Mouse (Mus musculus): Measurements from ENCODE around the gene Gm11077. TPM values are rescaled to one million over a fixed set of nuclear protein-coding genes. Genes with fewer than 3 reads are reported as not detected.

Gene Gm11077
- not detected in 2 replicates for polyA plus RNA-seq (2015; fragmentation: Nextera tagmentation; extraction: Ambion mirVana)

DNA sequence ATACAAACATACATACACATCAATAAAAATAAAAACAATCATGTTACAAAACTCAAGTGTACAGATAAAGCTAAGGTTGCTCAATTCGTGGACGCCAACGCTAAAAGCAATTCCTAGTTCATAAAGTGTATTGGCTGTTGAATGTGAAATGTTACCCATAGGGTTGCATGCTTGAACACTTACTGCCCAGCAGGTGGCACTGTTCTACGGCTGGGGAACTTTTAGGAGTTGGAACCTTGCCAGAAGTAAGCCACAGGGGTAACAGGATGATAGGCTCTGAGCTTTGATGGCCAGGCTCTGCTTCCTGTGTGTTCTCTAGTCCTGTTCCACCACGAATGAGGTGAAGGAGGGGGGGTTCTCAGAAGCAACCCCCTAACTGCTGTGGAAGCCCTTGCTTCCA, at the start of gene Gm11077:
Gene Gm11077 (plus strand): TSS at position 13 of the 400 bp plus-strand sequence.
- H3K36me3 ChIP-seq: no peaks in the 10 kb centered on the region
- H3K27me3 ChIP-seq: no peaks in the 10 kb centered on the region
- H3K4me1 ChIP-seq (replicated peaks): peaks cover 9% of the 10 kb centered on the region
- no peak within 1 kb of the TSS for H3K9ac ChIP-seq
- no peak within 1 kb of the TSS for H3K27ac ChIP-seq (replicated peaks)
- no peaks in the 10 kb centered on the region for H3K9me3 ChIP-seq
- ATAC-seq (ENCODE audit: low FRiP score, low read depth): no peak
- H3K4me3 ChIP-seq: no peak within 1 kb of the TSS
- no peak within 1 kb of the TSS for H3K4me2 ChIP-seq
- 86% methylated on average over 5 of the region's 5 CpGs for WGBS

DNA sequence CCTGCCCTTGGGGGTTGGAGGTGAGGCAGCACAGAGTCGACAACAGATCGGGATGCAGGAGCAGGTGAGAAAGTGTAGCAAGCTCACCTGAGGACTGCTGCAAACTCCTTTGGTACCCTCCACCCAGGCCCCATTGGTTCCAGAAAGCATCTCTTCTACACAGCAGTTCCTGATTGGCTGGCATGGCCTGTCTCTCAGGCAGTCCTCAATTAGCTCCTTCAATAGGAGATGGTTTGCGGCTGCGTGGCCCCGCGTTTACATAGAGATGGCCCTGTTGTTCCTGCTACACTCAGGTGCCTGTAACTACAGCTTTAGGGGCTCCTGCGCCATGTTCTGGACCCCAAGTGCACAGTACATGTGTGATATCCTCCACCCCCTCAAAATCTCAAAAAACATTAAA, 48.4 kb upstream of the Gm11077 start:
- no peak for ATAC-seq (ENCODE audit: low FRiP score, low read depth)
- WGBS: 41% methylated on average over 7 of the region's 7 CpGs
- H3K9me3 ChIP-seq: no peaks in the 10 kb centered on the region

GRCm38 (mm10) chr6:140682829-140683228, 46.3 kb upstream of the Gm11077 start:
- Histone ChIP-seq H3K9ac (no peak overlapping the region), H3K9me3 (no peaks in the 10 kb centered on the region), H3K4me2 (no peak overlapping the region), H3K27me3 (no peaks in the 10 kb centered on the region), H3K27ac (replicated peaks) (no peak overlapping the region), H3K4me1 (replicated peaks) (peaks cover 22% of the 10 kb centered on the region), H3K4me3 (no peak overlapping the region), H3K36me3 (no peaks in the 10 kb centered on the region)
- no peak for ATAC-seq (ENCODE audit: low FRiP score, low read depth)
- WGBS: 41% methylated on average over 13 of the region's 13 CpGs

More for the DNA sequence above, 48.4 kb upstream of the Gm11077 start:
- H3K4me1 ChIP-seq (replicated peaks): peaks cover 32% of the 10 kb centered on the region
- no peak overlapping the region for H3K4me2 ChIP-seq
- H3K27ac ChIP-seq (replicated peaks): no peak overlapping the region
- no peak overlapping the region for H3K9ac ChIP-seq
- no peak overlapping the region for H3K4me3 ChIP-seq
- H3K27me3 ChIP-seq: no peaks in the 10 kb centered on the region
- no peaks in the 10 kb centered on the region for H3K36me3 ChIP-seq

DNA sequence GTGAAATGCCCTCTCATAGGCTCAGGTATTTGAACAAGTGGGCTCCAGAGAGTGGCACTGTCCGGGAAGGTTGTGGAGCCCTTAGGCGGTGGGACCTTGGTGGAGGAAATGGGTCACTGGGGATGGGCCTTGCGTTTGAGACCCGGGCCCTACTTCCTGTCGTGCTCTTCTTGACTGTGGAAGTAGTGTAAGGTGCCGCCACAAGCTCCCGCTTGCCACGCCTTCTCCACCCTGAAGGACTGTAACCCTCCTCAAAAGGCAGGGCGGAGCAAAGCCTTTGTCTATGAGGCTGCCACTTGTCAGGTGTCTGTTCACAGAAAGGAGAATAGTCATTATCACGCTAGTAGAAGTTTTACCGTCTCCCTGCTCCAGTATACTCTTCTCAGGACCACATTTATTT, 44.7 kb upstream of the Gm11077 start:
- Histone ChIP-seq H3K4me3 (no peak overlapping the region), H3K4me2 (no peak overlapping the region)
- no peak for ATAC-seq (ENCODE audit: low FRiP score, low read depth)

DNA sequence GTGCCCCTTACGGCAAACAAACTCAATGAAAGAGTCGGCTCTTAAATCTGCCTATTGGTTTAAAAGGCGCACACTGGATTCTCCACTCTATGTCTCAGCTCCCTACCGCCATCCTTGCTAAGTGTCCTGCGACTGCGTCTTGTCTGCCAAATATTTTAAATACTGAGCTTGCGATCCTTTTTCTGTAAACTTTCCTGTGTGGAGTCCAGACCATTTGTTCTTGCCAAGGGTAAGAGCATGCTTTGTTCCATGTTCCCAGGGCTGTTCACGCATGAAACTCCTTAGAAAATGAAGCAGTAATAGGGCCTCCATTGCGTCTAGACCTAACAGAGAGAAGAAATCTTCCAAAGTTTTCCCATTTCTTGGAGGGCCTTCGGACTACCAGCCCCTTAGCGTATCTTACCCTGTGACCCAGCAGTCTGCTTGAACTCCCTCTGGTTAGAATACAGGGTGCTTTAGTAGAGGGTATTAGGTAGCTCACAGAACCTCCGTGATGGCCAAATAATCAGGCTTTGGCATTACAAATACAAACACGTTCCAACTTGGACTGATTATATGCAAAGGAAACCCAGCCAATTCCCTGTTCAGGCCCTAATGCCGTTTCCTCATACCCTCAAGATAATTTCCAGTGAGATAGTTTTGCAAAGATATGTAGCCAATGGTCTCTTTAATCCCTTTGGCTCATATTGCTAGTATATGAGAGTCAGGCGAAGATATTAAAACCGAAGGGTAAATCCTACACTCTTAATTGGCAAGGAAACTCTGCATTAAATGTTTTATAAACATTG, 39.3 kb upstream of the Gm11077 start:
- H3K4me3 ChIP-seq: no peak overlapping the region
- 78% methylated on average over 16 of the region's 16 CpGs for WGBS
- no peak overlapping the region for H3K9ac ChIP-seq
- no peak overlapping the region for H3K27ac ChIP-seq (replicated peaks)
- no peaks in the 10 kb centered on the region for H3K36me3 ChIP-seq
- 0 out of 2 replicates have a peak, but pooled peaks cover 3% of the 10 kb centered on the region for H3K4me1 ChIP-seq (replicated peaks)
- H3K4me2 ChIP-seq: no peak overlapping the region
- ATAC-seq (ENCODE audit: low FRiP score, low read depth): peak; percentile 27; the same call in 1 of the 2 replicates
- H3K27me3 ChIP-seq: no peaks in the 10 kb centered on the region
- H3K9me3 ChIP-seq: no peaks in the 10 kb centered on the region

More for the DNA sequence above, 44.7 kb upstream of the Gm11077 start:
- no peaks in the 10 kb centered on the region for H3K36me3 ChIP-seq
- no peaks in the 10 kb centered on the region for H3K27me3 ChIP-seq
- H3K27ac ChIP-seq (replicated peaks): no peak overlapping the region
- no peaks in the 10 kb centered on the region for H3K9me3 ChIP-seq
- H3K9ac ChIP-seq: no peak overlapping the region
- peaks cover 6% of the 10 kb centered on the region for H3K4me1 ChIP-seq (replicated peaks)
- 89% methylated on average over 11 of the region's 11 CpGs for WGBS

GRCm38 (mm10) chr6:140692160-140692559, 36.9 kb upstream of the Gm11077 start:
- H3K4me1 ChIP-seq (replicated peaks): peaks cover 14% of the 10 kb centered on the region
- no peaks in the 10 kb centered on the region for H3K9me3 ChIP-seq
- no peaks in the 10 kb centered on the region for H3K36me3 ChIP-seq
- H3K4me3 ChIP-seq: no peak overlapping the region
- no peak overlapping the region for H3K9ac ChIP-seq
- no peak for ATAC-seq (ENCODE audit: low FRiP score, low read depth)
- H3K27ac ChIP-seq (replicated peaks): no peak overlapping the region
- H3K4me2 ChIP-seq: no peak overlapping the region
- WGBS: 90% methylated on average over 6 of the region's 6 CpGs
- H3K27me3 ChIP-seq: no peaks in the 10 kb centered on the region

GRCm38 (mm10) chr6:140696192-140696879, 32.7 kb upstream of the Gm11077 start:
- H3K4me2 ChIP-seq: peak overlapping the region; percentile 14; the same call in 1 of the 2 replicates
- H3K36me3 ChIP-seq: no peaks in the 10 kb centered on the region
- H3K27me3 ChIP-seq: no peaks in the 10 kb centered on the region
- ATAC-seq (ENCODE audit: low FRiP score, low read depth): peak; percentile 52; the same call in 1 of the 2 replicates
- peaks cover 11% of the 10 kb centered on the region for H3K4me1 ChIP-seq (replicated peaks)
- no peak overlapping the region for H3K4me3 ChIP-seq
- H3K9me3 ChIP-seq: no peaks in the 10 kb centered on the region
- H3K27ac ChIP-seq (replicated peaks): peak overlapping the region; percentile 57; the same call in 1 of the 2 replicates
- WGBS: 44% methylated on average over 12 of the region's 12 CpGs
- H3K9ac ChIP-seq: no peak overlapping the region

DNA sequence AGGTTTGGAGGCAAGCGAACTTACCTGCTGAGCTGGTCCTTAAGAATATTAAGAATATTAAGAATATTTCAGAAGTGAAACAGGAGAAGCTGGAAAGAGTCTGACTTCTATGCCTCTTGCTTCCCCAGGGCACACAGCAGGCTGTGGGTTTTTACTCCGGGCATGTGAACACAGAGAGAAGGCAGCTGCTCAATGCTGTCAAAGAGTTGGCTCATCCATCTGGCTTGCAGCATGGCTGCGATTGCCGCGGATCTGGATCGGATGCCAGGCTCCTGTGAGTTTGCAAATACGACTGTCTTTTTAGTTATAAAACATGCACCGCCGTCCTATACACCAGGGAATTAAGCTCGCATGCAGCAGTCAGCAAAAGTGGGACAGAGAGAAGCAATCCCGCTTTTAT, 31.1 kb upstream of the Gm11077 start:
- no peak overlapping the region for H3K27ac ChIP-seq (replicated peaks)
- H3K4me2 ChIP-seq: no peak overlapping the region
- WGBS: 66% methylated on average over 11 of the region's 11 CpGs
- H3K4me3 ChIP-seq: no peak overlapping the region
- ATAC-seq (ENCODE audit: low FRiP score, low read depth): 0 out of 2 replicates have a peak, but pooled peaks have one; percentile 39
- no peak overlapping the region for H3K9ac ChIP-seq
- H3K36me3 ChIP-seq: no peaks in the 10 kb centered on the region
- no peaks in the 10 kb centered on the region for H3K27me3 ChIP-seq
- no peaks in the 10 kb centered on the region for H3K9me3 ChIP-seq
- H3K4me1 ChIP-seq (replicated peaks): peaks cover 11% of the 10 kb centered on the region

- H3K9me3 ChIP-seq: no peaks in the 10 kb centered on the region
- H3K4me1 ChIP-seq (replicated peaks): peaks cover 11% of the 10 kb centered on the region
- no peaks in the 10 kb centered on the region for H3K27me3 ChIP-seq
- no peaks in the 10 kb centered on the region for H3K36me3 ChIP-seq
- no peak for ATAC-seq (ENCODE audit: low FRiP score, low read depth)
- no peak overlapping the region for H3K4me2 ChIP-seq
- H3K4me3 ChIP-seq: no peak overlapping the region
- H3K27ac ChIP-seq (replicated peaks): no peak overlapping the region
- 97% methylated on average over 1 of the region's 1 CpGs for WGBS
- H3K9ac ChIP-seq: no peak overlapping the region
These were observed 30.5 kb upstream of the Gm11077 start for GRCm38 (mm10) chr6:140698596-140698995.

GRCm38 (mm10) chr6:140701259-140701658, 27.8 kb upstream of the Gm11077 start:
- H3K4me1 ChIP-seq (replicated peaks): peaks cover 3% of the 10 kb centered on the region; the same call in 1 of the 2 replicates
- ATAC-seq (ENCODE audit: low FRiP score, low read depth): no peak
- H3K27ac ChIP-seq (replicated peaks): no peak overlapping the region
- no peaks in the 10 kb centered on the region for H3K36me3 ChIP-seq
- H3K9ac ChIP-seq: no peak overlapping the region
- no peak overlapping the region for H3K4me3 ChIP-seq
- no peaks in the 10 kb centered on the region for H3K27me3 ChIP-seq
- WGBS: 75% methylated on average over 6 of the region's 6 CpGs
- no peaks in the 10 kb centered on the region for H3K9me3 ChIP-seq
- no peak overlapping the region for H3K4me2 ChIP-seq

DNA sequence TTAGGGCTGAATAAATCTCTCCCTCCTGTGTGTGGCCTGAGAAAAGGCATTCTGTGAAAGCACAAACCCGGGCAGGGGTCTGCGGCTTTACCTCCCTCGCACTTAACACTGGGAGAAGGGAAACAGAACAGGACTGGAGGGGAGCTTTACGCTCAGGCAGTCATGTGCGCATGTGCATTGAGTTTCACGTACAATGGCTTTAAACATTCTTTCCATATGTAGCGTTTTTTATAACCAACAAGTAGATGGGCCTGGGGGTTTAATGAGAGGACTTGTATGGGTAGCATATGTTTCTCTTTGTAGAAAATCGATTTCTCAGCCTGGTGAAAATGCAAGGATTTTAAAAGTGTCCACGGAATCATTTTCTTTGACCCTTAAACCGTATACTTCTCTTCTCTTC, 24.0 kb upstream of the Gm11077 start:
- no peak overlapping the region for H3K9ac ChIP-seq
- 78% methylated on average over 10 of the region's 10 CpGs for WGBS
- no peaks in the 10 kb centered on the region for H3K4me1 ChIP-seq (replicated peaks)
- H3K27me3 ChIP-seq: no peaks in the 10 kb centered on the region
- no peak overlapping the region for H3K4me3 ChIP-seq
- H3K4me2 ChIP-seq: no peak overlapping the region
- no peak overlapping the region for H3K27ac ChIP-seq (replicated peaks)
- no peak for ATAC-seq (ENCODE audit: low FRiP score, low read depth)
- H3K36me3 ChIP-seq: no peaks in the 10 kb centered on the region
- no peaks in the 10 kb centered on the region for H3K9me3 ChIP-seq

DNA sequence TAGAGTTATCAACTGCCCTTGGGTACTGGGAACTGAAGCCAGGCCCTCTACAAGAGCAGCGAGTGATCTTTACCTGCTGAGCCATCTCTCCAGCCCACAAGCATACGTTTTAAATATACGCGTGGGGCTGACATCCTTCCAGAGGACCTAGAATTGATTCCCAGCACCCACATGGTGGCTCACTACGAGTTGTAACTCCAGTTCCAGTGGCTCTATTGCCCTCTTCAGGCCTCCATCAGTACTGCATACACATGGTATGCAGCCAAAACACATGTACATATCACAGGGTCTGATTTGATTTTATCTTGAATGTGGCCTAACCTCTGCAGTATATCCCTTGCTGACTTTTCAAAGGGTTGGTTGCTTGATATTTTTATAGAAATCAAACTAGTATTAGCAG, 23.0 kb upstream of the Gm11077 start:
- Histone ChIP-seq H3K9me3 (no peaks in the 10 kb centered on the region), H3K4me2 (no peak overlapping the region), H3K36me3 (no peaks in the 10 kb centered on the region), H3K27me3 (no peaks in the 10 kb centered on the region), H3K4me1 (replicated peaks) (no peaks in the 10 kb centered on the region), H3K9ac (no peak overlapping the region), H3K4me3 (no peak overlapping the region), H3K27ac (replicated peaks) (no peak overlapping the region)
- no peak for ATAC-seq (ENCODE audit: low FRiP score, low read depth)
- WGBS: 94% methylated on average over 5 of the region's 5 CpGs

Measured in hindbrain, embryonic 15.5 days (tissue).